Mouse (Mus musculus): Measurements from ENCODE around the gene Pik3cb.

Pik3cb gene

DNA sequence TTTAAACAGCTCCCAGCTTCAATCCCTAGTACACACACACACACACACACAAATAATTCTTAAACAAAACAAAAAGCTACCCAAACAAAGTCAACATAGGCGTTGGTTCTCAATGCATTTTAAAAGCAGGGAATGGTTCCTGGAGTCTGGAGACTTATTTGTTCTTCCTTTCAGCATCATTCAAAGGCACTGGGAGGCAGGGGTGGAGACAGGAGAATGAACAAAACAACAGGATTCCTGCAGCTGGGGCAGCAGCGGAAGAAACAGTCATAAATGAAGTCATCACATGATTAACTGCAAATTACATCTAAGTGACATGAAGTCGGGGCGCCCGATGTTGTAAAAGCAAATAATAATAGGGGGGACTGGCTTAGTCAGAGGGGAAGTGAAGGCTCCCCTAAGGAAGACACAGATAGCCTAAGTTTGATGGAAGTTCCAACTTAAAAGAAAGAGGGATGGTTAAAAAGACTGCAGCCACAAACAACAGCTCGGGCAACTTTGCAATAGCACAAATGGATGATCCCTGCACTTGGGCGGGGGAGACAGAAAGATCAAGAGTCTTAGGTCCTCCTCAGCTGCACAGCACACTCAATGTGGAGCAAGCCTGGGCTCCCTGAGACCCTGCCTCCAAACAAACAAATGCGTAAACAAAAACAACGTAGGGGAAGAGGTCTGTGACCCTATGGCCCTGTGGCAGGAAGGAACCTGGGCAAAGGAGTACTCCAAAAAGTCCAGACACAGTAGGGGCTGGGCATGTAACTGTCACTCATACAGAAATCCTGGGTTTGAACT lies 12.5 kb upstream of the Pik3cb start:
- ATAC-seq (ENCODE audit: insufficient number of reproducible peaks, low FRiP score, low TSS enrichment) = no peak

- no peak for ATAC-seq (ENCODE audit: insufficient number of reproducible peaks, low FRiP score, low TSS enrichment)
Observed at GRCm38 (mm10) chr9:99146855-99147735, 6.7 kb upstream of the Pik3cb start.

DNA sequence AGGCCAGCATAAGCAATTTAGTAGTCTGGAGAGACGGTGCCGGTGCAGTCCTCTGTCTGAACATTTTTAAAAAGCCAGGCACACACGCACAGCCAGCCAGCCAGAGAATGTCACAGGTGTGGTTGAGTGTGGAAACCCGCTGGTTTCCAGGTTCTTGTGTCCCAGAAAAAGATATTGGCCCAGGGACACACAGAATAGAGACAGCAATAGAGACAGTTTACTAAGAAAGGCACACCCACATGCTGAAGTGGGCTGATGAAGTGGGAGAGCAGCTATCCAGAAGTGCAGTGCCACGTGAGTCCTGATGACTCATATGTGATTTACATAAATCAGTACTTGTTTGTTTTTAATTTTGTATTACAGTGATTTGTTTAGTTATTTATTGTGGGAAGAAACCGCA lies 5.3 kb upstream of the Pik3cb start:
- ATAC-seq (ENCODE audit: insufficient number of reproducible peaks, low FRiP score, low TSS enrichment) = no peak

GRCm38 (mm10) chr9:99144416-99144989 lies 4.1 kb upstream of the Pik3cb start:
- ATAC-seq (ENCODE audit: insufficient number of reproducible peaks, low FRiP score, low TSS enrichment) = no peak

GRCm38 (mm10) chr9:99141618-99142017 lies 1.2 kb upstream of the Pik3cb start:
- no peak for ATAC-seq (ENCODE audit: insufficient number of reproducible peaks, low FRiP score, low TSS enrichment)

DNA sequence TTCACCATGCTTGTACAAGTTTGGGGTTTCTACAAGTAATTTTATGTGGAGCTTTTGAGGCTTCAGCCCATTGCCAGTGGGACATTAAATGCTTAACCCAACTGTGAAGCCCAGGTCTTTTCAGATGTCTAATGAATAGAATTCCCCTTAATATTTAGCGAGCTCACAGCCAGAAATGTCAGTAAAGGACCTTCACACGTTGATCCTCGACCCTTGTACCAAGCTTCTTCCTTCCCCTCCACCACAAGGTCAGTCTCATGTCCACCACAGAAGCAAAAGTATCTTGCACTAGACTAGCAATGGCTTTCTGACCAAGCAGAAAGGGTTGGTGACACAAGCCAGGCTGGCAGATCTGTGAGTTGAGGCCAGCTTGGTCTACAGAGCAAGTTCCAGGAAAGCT lies 750 bp upstream of the Pik3cb start:
- ATAC-seq (ENCODE audit: insufficient number of reproducible peaks, low FRiP score, low TSS enrichment) = no peak

DNA sequence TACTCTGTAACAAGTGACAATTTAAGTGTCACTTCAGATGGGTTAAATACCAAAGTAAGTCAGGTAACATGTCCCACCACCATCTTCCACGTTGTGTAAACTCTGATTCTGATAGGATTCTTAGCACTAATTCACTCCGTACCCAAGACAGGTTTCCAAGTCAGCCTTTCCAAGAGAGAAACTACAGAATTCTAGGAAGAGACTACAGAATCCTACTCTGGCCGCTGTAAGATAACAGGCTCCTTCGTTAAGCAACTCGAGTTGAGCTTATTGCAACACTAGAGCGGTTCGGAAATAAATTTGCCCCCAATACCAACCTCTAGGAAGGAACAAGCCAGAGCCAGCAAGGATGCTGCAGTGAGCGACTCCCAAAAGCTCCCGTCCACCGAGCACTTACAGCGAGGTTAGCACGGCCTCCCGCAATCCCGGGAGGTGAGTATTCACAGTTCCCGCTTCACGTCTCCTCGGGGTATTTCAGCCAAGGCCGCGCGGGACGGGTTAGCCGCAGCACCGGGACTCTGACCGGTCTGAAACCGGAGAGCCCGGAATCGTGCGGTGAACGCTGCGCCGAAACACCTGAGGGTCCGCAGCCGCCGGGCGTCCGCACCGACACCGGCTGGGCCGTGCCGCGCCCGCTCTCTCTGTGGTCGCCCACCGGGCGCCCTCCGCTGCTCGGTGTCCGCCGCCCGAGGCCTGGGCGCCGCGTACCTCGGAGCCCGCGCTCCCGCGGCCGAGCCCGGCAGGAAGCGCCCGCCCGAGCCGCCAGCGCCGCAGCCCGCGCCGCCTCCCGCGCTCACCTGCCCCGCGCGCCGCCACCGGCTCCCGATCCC lies 1.0 kb downstream of the Pik3cb start:
- ATAC-seq (ENCODE audit: insufficient number of reproducible peaks, low FRiP score, low TSS enrichment) = peak; percentile 82

GRCm38 (mm10) chr9:99137301-99137700 lies 3.1 kb downstream of the Pik3cb start:
- no peak for ATAC-seq (ENCODE audit: insufficient number of reproducible peaks, low FRiP score, low TSS enrichment)

DNA sequence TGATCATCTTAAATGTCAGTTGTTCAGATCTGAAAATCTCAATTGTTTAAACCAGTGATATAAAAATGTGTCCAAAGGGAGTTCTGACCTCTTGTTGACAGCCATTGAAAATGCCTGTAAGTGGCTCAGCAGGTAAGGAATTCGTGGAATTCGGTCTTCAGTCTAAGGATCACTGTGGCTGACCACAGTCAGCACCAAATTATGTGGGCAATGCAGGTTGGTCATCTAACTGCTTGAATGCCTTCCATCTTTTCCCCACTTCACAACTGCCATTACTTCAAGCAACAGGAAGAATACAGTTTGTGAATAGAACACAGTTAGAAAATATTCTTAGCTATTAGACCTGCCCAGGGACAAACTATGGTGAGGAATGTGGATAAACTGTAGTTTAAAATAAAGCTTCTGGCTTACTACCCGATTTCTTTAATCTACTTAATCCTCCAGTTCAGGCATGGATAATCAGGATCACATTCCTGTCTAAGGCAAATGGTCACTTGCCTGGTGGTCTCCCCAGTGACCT lies 8.4 kb downstream of the Pik3cb start:
- ATAC-seq (ENCODE audit: insufficient number of reproducible peaks, low FRiP score, low TSS enrichment) = no peak

GRCm38 (mm10) chr9:99131119-99131518 lies 9.3 kb downstream of the Pik3cb start:
- no peak for ATAC-seq (ENCODE audit: insufficient number of reproducible peaks, low FRiP score, low TSS enrichment)

GRCm38 (mm10) chr9:99127578-99127977 lies 12.8 kb downstream of the Pik3cb start:
- no peak for ATAC-seq (ENCODE audit: insufficient number of reproducible peaks, low FRiP score, low TSS enrichment)

GRCm38 (mm10) chr9:99122749-99123148 lies 17.7 kb downstream of the Pik3cb start:
- ATAC-seq (ENCODE audit: insufficient number of reproducible peaks, low FRiP score, low TSS enrichment) = no peak

GRCm38 (mm10) chr9:99112409-99112808 lies 28.0 kb downstream of the Pik3cb start:
- no peak for ATAC-seq (ENCODE audit: insufficient number of reproducible peaks, low FRiP score, low TSS enrichment)

DNA sequence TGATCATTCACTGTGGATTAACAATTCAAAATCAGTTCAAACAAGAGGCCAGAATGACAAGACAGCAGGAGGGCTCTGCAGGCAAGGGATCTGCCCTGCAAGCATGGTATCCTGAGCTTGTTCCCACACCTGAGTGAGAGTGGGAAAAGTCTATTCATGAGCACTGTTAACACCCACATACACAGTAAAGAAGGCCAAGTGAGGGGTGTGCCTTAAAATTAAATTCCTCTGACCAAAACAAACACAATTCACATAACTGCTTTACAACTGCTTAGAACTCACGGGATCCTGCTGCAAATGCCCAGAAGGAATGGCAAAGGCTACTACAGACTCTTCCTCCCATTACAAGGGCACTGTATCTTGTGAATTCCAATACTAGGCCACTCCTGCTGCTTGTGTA lies 29.3 kb downstream of the Pik3cb start:
- ATAC-seq (ENCODE audit: insufficient number of reproducible peaks, low FRiP score, low TSS enrichment) = no peak

GRCm38 (mm10) chr9:99110213-99110612 lies 30.2 kb downstream of the Pik3cb start:
- ATAC-seq (ENCODE audit: insufficient number of reproducible peaks, low FRiP score, low TSS enrichment) = no peak

DNA sequence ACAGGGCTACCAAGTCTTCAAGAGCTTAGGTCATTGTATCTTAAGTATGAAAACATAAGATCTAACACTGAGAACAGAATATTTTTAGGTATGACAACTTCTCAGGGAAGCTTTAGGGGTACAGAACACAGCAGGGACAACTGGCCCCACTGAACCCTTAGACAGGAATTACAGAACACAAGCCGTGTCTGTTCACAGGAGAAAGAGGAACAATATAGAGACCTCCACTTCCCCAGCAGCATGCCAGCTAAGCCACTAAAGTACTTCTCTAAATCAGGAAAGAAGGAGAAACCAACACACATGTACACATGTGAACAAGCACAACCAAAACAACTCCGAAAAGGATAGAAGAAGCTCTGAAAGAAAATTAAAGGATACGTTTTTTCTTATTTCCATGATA lies 30.8 kb downstream of the Pik3cb start:
- no peak for ATAC-seq (ENCODE audit: insufficient number of reproducible peaks, low FRiP score, low TSS enrichment)

DNA sequence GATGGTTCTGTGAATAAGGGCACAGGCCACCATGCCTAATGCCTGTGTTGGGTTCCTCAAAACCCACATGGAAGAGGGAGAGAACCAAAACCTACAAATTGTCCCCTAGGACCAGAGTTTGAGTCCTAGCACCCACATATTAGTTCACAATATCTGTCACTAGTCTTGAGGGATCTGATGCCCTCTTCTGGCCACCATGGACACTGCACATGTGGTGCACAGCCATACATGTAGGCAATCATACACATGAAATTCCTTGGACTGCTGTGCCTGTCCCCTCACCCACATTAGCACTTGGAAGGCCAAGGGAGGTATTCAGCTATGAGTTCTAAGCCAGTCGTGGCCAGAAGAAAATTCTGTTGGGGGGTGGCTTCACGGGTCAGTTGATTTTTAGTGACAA lies 36.0 kb downstream of the Pik3cb start:
- no peak for ATAC-seq (ENCODE audit: insufficient number of reproducible peaks, low FRiP score, low TSS enrichment)

DNA sequence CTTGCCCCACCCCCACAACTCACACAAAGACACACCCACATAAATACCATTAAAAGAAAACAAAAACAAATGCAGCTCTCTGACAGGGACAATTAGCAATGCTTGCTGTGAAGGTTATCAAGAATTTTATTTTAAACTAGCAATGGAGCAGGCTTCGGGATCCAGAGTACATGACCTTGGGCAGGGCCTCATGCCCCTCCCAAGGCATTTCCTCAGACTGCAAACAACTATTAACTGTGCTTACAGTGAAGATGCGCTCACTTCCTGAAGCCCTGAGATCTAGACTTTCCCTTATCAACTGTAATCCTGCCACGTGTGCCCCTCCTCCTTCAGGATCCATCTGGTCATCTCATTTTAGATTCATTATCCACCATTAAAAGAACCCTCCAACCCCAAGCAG lies 36.6 kb downstream of the Pik3cb start:
- ATAC-seq (ENCODE audit: insufficient number of reproducible peaks, low FRiP score, low TSS enrichment) = no peak

GRCm38 (mm10) chr9:99098482-99099129 lies 41.8 kb downstream of the Pik3cb start:
- ATAC-seq (ENCODE audit: insufficient number of reproducible peaks, low FRiP score, low TSS enrichment) = no peak

DNA sequence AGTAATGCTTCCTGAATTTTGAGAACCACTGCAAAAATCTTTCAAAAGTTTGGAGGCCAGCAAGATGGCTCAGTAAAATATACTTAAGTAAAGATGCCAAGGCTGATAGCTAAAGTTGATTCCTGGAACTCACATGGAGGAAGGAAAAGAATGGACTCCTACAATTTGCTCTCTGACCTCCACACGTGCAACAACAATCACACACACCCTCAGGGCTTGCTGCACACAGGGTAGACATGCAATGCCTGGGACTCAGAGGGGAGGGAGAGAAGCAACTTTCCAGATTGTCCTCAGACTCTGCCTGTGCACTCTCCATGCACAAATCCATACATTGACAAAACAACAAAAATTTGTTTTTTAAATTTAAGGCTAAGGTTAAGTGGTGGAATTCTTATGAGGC lies 42.8 kb downstream of the Pik3cb start:
- ATAC-seq (ENCODE audit: insufficient number of reproducible peaks, low FRiP score, low TSS enrichment) = no peak
